Mouse (Mus musculus): ENCODE measurements around the gene Atp13a1. TPM values are rescaled to one million over a fixed set of nuclear protein-coding genes. Genes with fewer than 3 reads are reported as not detected.

Atp13a1 gene
- polyA plus RNA-seq, 1 experiment from 2014 or later = 55.4 TPM

DNA sequence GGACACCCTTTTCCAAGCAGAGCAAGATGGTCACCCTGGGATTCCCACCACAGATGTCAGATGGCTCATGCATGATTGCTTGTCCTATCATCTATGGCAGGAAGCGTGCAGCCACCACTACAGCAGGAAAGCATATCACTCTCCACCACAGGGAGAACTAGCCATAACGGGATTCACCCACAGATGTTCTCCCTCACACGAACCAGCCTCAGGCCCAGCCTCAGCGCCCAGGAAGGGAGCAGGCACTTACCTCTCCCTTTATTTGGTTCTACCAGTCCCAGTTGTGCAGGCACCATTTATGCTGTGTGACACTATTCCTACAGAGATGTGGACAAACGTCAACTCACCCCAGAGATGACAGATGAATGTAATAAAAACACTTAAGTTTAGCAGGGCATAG lies 1.9 kb upstream of the Atp13a1 start:
- H3K9ac ChIP-seq (replicated peaks) = no peak overlapping the region
- no peaks in the 10 kb centered on the region for H3K9me3 ChIP-seq
- H3K27me3 ChIP-seq = no peaks in the 10 kb centered on the region
- no peak overlapping the region for H3K27ac ChIP-seq (replicated peaks)
- peaks cover 19% of the 10 kb centered on the region for H3K4me1 ChIP-seq
- no peak overlapping the region for H3K4me2 ChIP-seq (replicated peaks)
- no peak overlapping the region for H3K4me3 ChIP-seq
- no peak for ATAC-seq (ENCODE audit: low FRiP score, low read depth)
- H3K36me3 ChIP-seq = peaks cover 10% of the 10 kb centered on the region
- 88% methylated on average over 5 of the region's 5 CpGs for WGBS

DNA sequence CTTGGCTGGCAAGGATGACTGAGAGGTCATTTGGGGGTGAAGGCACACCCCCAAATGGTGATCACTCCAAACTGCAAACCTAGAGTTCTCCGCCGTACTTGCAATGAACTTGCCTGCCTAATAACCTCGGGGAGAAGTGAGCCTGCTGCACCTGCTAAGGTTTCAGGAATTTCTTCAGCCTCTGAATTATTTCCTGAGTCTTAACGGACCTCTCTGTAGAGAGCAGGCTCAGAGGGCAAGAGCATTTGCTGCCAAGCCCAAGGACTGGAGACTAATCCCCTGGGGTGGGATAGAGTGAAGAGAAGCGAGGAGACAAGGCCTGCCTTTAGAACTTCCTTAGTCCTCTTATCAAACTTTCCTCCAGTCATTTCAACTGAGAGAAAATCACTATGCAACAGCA lies 1.2 kb upstream of the Atp13a1 start:
- 69% methylated on average over 5 of the region's 5 CpGs for WGBS
- Histone ChIP-seq H3K4me2 (replicated peaks) (no peak overlapping the region), H3K4me1 (peaks cover 19% of the 10 kb centered on the region), H3K27ac (replicated peaks) (no peak overlapping the region), H3K9me3 (no peaks in the 10 kb centered on the region), H3K36me3 (peaks cover 16% of the 10 kb centered on the region), H3K27me3 (no peaks in the 10 kb centered on the region), H3K4me3 (no peak overlapping the region), H3K9ac (replicated peaks) (no peak overlapping the region)
- ATAC-seq (ENCODE audit: low FRiP score, low read depth) = no peak

- Histone ChIP-seq H3K27me3 (no peaks in the 10 kb centered on the region), H3K4me1 (peaks cover 19% of the 10 kb centered on the region), H3K4me2 (replicated peaks) (peak overlapping the region; percentile 88), H3K27ac (replicated peaks) (peak overlapping the region; percentile 70), H3K4me3 (peak overlapping the region; percentile 88), H3K9me3 (no peaks in the 10 kb centered on the region), H3K9ac (replicated peaks) (peak overlapping the region; percentile 95), H3K36me3 (peaks cover 22% of the 10 kb centered on the region)
- ATAC-seq (ENCODE audit: low FRiP score, low read depth) = no peak
- 32% methylated on average over 11 of the region's 11 CpGs for WGBS
These were observed 599 bp upstream of the Atp13a1 start for GRCm38 (mm10) chr8:69790364-69790763.

GRCm38 (mm10) chr8:69791415-69792068 lies 579 bp downstream of the Atp13a1 start:
- peak overlapping the region; percentile 95 for H3K9ac ChIP-seq (replicated peaks)
- peak overlapping the region; percentile 70 for H3K27ac ChIP-seq (replicated peaks)
- ATAC-seq (ENCODE audit: low FRiP score, low read depth) = peak; percentile 83
- peak overlapping the region; percentile 88 for H3K4me2 ChIP-seq (replicated peaks)
- WGBS = under 1% methylated on average over 37 of the region's 48 CpGs
- peaks cover 34% of the 10 kb centered on the region for H3K36me3 ChIP-seq
- peaks cover 19% of the 10 kb centered on the region for H3K4me1 ChIP-seq
- H3K9me3 ChIP-seq = no peaks in the 10 kb centered on the region
- peak overlapping the region; percentile 88 for H3K4me3 ChIP-seq
- no peaks in the 10 kb centered on the region for H3K27me3 ChIP-seq

DNA sequence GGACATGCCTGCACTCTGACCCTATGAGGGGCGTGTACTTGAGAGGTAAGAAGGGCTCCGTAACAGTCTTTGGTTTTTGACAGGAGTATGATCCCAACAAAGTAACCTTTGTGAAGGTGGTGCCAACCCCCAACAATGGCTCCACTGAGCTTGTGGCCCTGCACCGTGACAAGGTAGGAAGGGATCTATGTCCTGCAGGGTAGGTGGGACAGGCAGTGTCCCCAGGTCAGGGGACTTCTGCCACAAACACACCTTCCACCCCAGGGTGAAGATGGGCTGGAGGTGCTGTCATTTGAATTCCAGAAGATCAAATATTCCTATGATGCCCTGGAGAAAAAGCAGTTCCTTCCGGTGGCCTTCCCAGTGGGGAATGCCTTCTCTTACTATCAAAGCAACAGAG lies 2.7 kb downstream of the Atp13a1 start:
- Histone ChIP-seq H3K9ac (replicated peaks) (no peak overlapping the region), H3K9me3 (no peaks in the 10 kb centered on the region), H3K4me2 (replicated peaks) (no peak overlapping the region), H3K27ac (replicated peaks) (no peak overlapping the region), H3K27me3 (no peaks in the 10 kb centered on the region), H3K36me3 (peaks cover 55% of the 10 kb centered on the region), H3K4me3 (no peak overlapping the region), H3K4me1 (peaks cover 19% of the 10 kb centered on the region)
- no peak for ATAC-seq (ENCODE audit: low FRiP score, low read depth)
- WGBS = 89% methylated on average over 4 of the region's 4 CpGs

GRCm38 (mm10) chr8:69794096-69794495 lies 3.1 kb downstream of the Atp13a1 start:
- ATAC-seq (ENCODE audit: low FRiP score, low read depth) = no peak
- H3K27me3 ChIP-seq = no peaks in the 10 kb centered on the region
- H3K4me1 ChIP-seq = peaks cover 19% of the 10 kb centered on the region
- H3K9ac ChIP-seq (replicated peaks) = no peak overlapping the region
- H3K27ac ChIP-seq (replicated peaks) = no peak overlapping the region
- 95% methylated on average over 3 of the region's 3 CpGs for WGBS
- H3K4me2 ChIP-seq (replicated peaks) = no peak overlapping the region
- no peaks in the 10 kb centered on the region for H3K9me3 ChIP-seq
- no peak overlapping the region for H3K4me3 ChIP-seq
- H3K36me3 ChIP-seq = peaks cover 60% of the 10 kb centered on the region

- H3K4me3 ChIP-seq = no peak overlapping the region
- WGBS = 98% methylated on average over 6 of the region's 6 CpGs
- no peaks in the 10 kb centered on the region for H3K27me3 ChIP-seq
- no peak for ATAC-seq (ENCODE audit: low FRiP score, low read depth)
- H3K36me3 ChIP-seq = peaks cover 68% of the 10 kb centered on the region
- no peak overlapping the region for H3K4me2 ChIP-seq (replicated peaks)
- peaks cover 19% of the 10 kb centered on the region for H3K4me1 ChIP-seq
- H3K9ac ChIP-seq (replicated peaks) = no peak overlapping the region
- H3K9me3 ChIP-seq = no peaks in the 10 kb centered on the region
- H3K27ac ChIP-seq (replicated peaks) = no peak overlapping the region
These were observed 3.9 kb downstream of the Atp13a1 start for GRCm38 (mm10) chr8:69794901-69795300.

DNA sequence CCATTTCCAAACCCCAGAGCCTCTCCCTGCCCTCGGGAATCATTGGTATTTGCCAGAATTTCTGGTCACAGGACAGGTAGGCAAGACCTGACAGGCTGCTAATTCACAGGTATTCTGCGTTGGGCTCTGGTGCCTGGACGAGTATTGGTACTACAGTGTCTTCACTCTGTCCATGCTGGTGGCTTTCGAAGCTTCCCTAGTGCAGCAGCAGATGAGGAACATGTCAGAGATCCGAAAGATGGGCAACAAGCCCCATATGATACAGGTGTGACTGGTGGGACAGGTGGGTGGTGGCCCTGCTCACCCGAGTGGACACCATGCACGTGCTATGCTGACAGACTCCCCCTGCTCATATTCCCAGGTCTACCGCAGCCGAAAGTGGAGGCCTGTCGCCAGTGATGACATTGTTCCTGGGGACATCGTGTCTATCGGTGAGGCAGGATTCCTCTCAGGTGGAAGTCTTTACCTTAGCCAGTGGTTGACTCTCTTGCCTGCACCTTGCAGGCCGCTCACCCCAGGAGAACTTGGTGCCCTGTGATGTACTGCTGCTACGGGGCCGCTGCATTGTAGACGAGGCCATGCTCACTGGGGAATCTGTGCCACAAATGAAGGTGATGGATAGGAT lies 5.9 kb downstream of the Atp13a1 start:
- 95% methylated on average over 16 of the region's 16 CpGs for WGBS
- Histone ChIP-seq H3K4me1 (peaks cover 15% of the 10 kb centered on the region), H3K27ac (replicated peaks) (no peak overlapping the region), H3K4me2 (replicated peaks) (no peak overlapping the region), H3K9me3 (no peaks in the 10 kb centered on the region), H3K9ac (replicated peaks) (no peak overlapping the region), H3K4me3 (no peak overlapping the region), H3K27me3 (no peaks in the 10 kb centered on the region), H3K36me3 (peaks cover 85% of the 10 kb centered on the region)
- no peak for ATAC-seq (ENCODE audit: low FRiP score, low read depth)

DNA sequence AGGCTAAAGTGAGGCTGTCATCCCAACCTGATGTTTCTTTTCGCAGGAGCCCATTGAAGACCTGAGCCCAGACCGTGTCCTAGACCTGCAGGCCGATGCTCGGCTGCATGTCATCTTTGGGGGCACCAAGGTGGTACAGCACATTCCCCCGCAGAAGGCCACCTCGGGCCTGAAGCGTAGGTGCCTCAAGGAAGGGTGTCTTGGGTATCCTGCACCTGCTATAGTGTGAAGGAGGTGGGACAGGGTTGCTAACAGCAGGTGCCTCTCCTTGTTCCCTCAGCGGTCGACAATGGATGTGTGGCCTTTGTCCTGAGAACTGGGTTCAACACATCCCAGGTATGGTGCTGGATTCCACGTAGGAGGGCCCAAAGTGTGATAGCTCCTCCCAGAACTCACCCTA lies 6.7 kb downstream of the Atp13a1 start:
- H3K9me3 ChIP-seq = no peaks in the 10 kb centered on the region
- ATAC-seq (ENCODE audit: low FRiP score, low read depth) = no peak
- 93% methylated on average over 10 of the region's 10 CpGs for WGBS
- peaks cover 7% of the 10 kb centered on the region for H3K4me1 ChIP-seq
- no peak overlapping the region for H3K27ac ChIP-seq (replicated peaks)
- H3K27me3 ChIP-seq = no peaks in the 10 kb centered on the region
- H3K4me2 ChIP-seq (replicated peaks) = no peak overlapping the region
- H3K36me3 ChIP-seq = peaks cover 94% of the 10 kb centered on the region
- no peak overlapping the region for H3K4me3 ChIP-seq
- no peak overlapping the region for H3K9ac ChIP-seq (replicated peaks)

DNA sequence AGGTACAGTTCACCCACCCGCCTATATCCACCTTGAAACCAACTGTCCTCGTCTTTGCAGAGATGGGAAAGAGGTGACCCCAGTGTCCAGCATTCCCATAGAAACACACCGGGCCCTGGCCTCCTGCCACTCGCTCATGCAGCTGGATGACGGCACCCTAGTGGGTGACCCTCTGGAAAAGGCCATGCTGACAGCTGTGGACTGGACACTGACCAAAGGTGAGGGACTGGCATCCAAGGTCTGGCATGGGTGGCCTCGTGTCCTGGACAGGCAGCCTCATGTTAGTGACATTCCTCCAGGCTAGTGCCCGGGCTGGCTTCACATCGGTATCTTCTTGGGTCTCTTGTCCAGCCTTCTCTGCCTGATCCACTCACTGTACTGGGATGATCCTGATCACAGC lies 8.3 kb downstream of the Atp13a1 start:
- H3K27ac ChIP-seq (replicated peaks) = no peak overlapping the region
- H3K27me3 ChIP-seq = no peaks in the 10 kb centered on the region
- peaks cover 98% of the 10 kb centered on the region for H3K36me3 ChIP-seq
- no peak overlapping the region for H3K4me3 ChIP-seq
- ATAC-seq (ENCODE audit: low FRiP score, low read depth) = no peak
- 89% methylated on average over 8 of the region's 8 CpGs for WGBS
- no peaks in the 10 kb centered on the region for H3K9me3 ChIP-seq
- no peak overlapping the region for H3K4me2 ChIP-seq (replicated peaks)
- no peaks in the 10 kb centered on the region for H3K4me1 ChIP-seq
- H3K9ac ChIP-seq (replicated peaks) = no peak overlapping the region

DNA sequence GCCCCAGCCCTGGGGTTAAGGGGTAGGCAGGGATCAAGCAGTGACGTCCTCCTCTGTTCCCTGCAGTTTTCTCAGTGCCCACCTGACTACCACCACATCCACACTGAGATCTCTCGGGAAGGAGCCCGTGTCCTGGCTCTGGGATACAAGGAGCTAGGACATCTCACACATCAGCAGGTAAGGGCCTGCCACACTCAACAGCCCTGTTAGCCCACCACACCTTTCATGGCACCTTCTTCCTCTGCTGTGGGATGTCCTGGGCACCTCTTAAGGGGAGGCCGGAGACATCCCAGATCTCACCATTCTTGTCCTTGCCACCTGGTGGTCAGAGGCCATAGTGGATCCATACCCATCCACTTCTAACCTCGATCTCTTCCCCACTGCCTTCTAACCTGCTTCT lies 9.0 kb downstream of the Atp13a1 start:
- Histone ChIP-seq H3K9me3 (no peaks in the 10 kb centered on the region), H3K27me3 (no peaks in the 10 kb centered on the region), H3K4me3 (no peak overlapping the region), H3K36me3 (peaks cover 96% of the 10 kb centered on the region), H3K9ac (replicated peaks) (no peak overlapping the region), H3K4me1 (no peaks in the 10 kb centered on the region), H3K4me2 (replicated peaks) (no peak overlapping the region), H3K27ac (replicated peaks) (no peak overlapping the region)
- no peak for ATAC-seq (ENCODE audit: low FRiP score, low read depth)
- 96% methylated on average over 5 of the region's 5 CpGs for WGBS

DNA sequence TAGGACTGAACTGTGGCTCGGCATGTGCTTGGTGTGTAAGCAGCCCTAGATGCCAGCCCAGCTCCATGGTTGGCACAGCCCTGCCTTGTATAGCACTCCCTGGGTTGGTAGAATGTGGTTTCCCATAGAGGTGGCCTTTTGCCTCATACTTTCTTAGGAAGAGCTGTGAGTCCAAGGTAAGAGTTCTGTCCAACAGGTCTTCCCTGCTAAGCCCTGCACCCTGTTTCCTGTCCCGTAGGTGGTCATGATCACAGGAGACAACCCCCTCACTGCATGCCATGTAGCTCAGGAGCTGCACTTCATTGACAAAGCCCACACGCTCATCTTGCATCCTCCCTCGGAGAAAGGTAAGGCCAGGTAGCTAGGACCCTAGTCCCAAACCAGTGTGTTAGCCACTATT lies 10.8 kb downstream of the Atp13a1 start:
- Histone ChIP-seq H3K4me1 (no peaks in the 10 kb centered on the region), H3K4me3 (no peak overlapping the region), H3K36me3 (peaks cover 96% of the 10 kb centered on the region), H3K9me3 (no peaks in the 10 kb centered on the region), H3K4me2 (replicated peaks) (no peak overlapping the region), H3K9ac (replicated peaks) (no peak overlapping the region), H3K27ac (replicated peaks) (no peak overlapping the region), H3K27me3 (no peaks in the 10 kb centered on the region)
- 92% methylated on average over 4 of the region's 4 CpGs for WGBS
- ATAC-seq (ENCODE audit: low FRiP score, low read depth) = no peak

DNA sequence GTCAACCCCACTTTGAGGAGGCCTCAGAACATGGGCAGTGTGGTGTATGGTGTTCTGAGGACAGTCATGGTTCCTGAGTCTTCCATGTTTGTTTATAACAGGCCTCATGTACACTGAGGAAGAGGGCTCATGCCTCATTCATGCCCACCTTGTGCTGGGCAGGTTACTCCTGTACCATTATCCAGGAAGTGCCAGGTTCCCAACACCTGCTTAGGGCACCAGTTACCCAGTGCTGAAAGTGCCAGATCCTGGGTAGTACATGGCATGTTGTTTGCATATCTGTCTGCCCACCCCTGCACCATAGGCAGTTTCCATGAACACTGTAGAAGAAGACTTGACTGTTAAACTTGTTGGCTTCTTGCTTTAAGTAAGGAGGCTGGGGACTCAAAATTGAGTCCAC lies 11.3 kb downstream of the Atp13a1 start:
- Histone ChIP-seq H3K4me1 (no peaks in the 10 kb centered on the region), H3K36me3 (peaks cover 96% of the 10 kb centered on the region), H3K27ac (replicated peaks) (no peak overlapping the region), H3K9ac (replicated peaks) (no peak overlapping the region), H3K4me3 (no peak overlapping the region), H3K9me3 (no peaks in the 10 kb centered on the region), H3K27me3 (no peaks in the 10 kb centered on the region), H3K4me2 (replicated peaks) (no peak overlapping the region)
- no peak for ATAC-seq (ENCODE audit: low FRiP score, low read depth)
